Mouse (Mus musculus) erythroblast, embryonic 14.5 days (primary cell): ENCODE data around the gene Son. TPM values are rescaled to one million over a fixed set of nuclear protein-coding genes. Genes with fewer than 3 reads are reported as not detected.
"Not testable (repeated sequence)": the region's sequence is repeated elsewhere in the genome, so short reads cannot be mapped to it uniquely, and the experiment has no call there.

Experiments
- H3K27me3 ChIP-seq: 2 replicates; pipeline ENCODE4 v1.6.1; 2012; ENCODE audit warnings: inconsistent platforms; ENCODE audit not compliant: control insufficient read depth
- H3K36me3 ChIP-seq: 2 replicates; pipeline ENCODE4 v1.6.1; 2012; ENCODE audit warnings: mild to moderate bottlenecking, inconsistent platforms; ENCODE audit not compliant: control insufficient read depth
- H3K4me1 ChIP-seq: 2 replicates; pipeline ENCODE4 v1.6.1; 2012; ENCODE audit warnings: inconsistent platforms; ENCODE audit not compliant: control insufficient read depth
- H3K4me3 ChIP-seq: replicated peaks from 2 replicates; pipeline ENCODE3; 2012; ENCODE audit warnings: moderate library complexity, mild to moderate bottlenecking, inconsistent platforms
- H3K9me3 ChIP-seq: 2 replicates; pipeline ENCODE4 v1.6.1; 2012; ENCODE audit warnings: low read length, inconsistent platforms, mixed read lengths; ENCODE audit not compliant: control insufficient read depth
- GATA1 ChIP-seq: IDR thresholded peaks from 2 replicates; pipeline ENCODE4 v1.6.1; 2012; ENCODE audit warnings: low read length, inconsistent platforms, mixed read lengths
- TAL1 ChIP-seq: IDR thresholded peaks from 3 replicates; pipeline ENCODE4 v1.6.1; 2012; ENCODE audit warnings: low read length, inconsistent platforms, mixed read lengths
- polyA plus RNA-seq: library from polyadenylated mRNA; stranded (reverse); fragments of >175 nt; gene quantifications from 2 replicates; pipeline ENCODE4 v1.2.3, GENCODE M21; 2012

Son gene
- polyA plus RNA-seq, 1 experiment = 3.8 TPM

- no peak for TF ChIP-seq TAL1
- no peak for TF ChIP-seq GATA1
- Histone ChIP-seq H3K4me3 (no peak overlapping the region), H3K9me3 (no peaks in the 10 kb centered on the region), H3K4me1 (peaks cover 2% of the 10 kb centered on the region; the same call in 1 of the 2 replicates), H3K27me3 (no peaks in the 10 kb centered on the region), H3K36me3 (peaks cover 93% of the 10 kb centered on the region)
Observed at GRCm38 (mm10) chr16:91630584-91630983, 16.7 kb upstream of the Son start.

- no peak overlapping the region for H3K4me3 ChIP-seq
- no peaks in the 10 kb centered on the region for H3K27me3 ChIP-seq
- H3K36me3 ChIP-seq = peaks cover 95% of the 10 kb centered on the region
- TF ChIP-seq TAL1 = no peak
- TF ChIP-seq GATA1 = no peak
- H3K9me3 ChIP-seq = no peaks in the 10 kb centered on the region
- H3K4me1 ChIP-seq = peaks cover 6% of the 10 kb centered on the region; the same call in 1 of the 2 replicates
Observed at GRCm38 (mm10) chr16:91632439-91632838, 14.9 kb upstream of the Son start.

DNA sequence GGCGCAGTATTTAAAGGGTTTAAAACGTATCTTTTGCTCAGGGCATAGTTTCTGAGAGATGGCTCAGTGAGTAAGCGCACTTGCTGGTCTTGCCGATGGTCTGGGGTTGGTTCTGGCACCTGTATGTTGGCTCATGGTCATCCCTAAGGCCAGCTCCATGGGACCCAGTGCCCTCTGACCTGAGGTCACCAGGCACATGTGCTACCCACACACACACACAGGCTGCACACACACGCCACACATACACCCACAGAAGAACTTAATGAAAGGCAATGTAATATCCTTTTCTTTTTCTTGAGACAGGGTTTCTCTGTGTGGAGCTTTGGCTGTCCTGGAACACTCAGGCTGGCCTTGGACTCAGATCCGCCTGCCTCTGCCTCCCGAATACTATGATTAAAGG lies 14.4 kb upstream of the Son start:
- H3K9me3 ChIP-seq = no peaks in the 10 kb centered on the region
- no peaks in the 10 kb centered on the region for H3K27me3 ChIP-seq
- H3K4me3 ChIP-seq = no peak overlapping the region
- peaks cover 6% of the 10 kb centered on the region; the same call in 1 of the 2 replicates for H3K4me1 ChIP-seq
- H3K36me3 ChIP-seq = peaks cover 95% of the 10 kb centered on the region
- no peak for TF ChIP-seq TAL1
- TF ChIP-seq GATA1 = no peak

- TF ChIP-seq TAL1 (no peak), GATA1 (no peak)
- no peak overlapping the region for H3K4me3 ChIP-seq
- no peaks in the 10 kb centered on the region for H3K9me3 ChIP-seq
- no peaks in the 10 kb centered on the region for H3K27me3 ChIP-seq
- H3K36me3 ChIP-seq = peaks cover 95% of the 10 kb centered on the region
- H3K4me1 ChIP-seq = peaks cover 6% of the 10 kb centered on the region; the same call in 1 of the 2 replicates
Observed at GRCm38 (mm10) chr16:91633641-91634040, 13.7 kb upstream of the Son start.

GRCm38 (mm10) chr16:91639161-91639560 lies 8.1 kb upstream of the Son start:
- H3K27me3 ChIP-seq = no peaks in the 10 kb centered on the region
- H3K4me3 ChIP-seq = no peak overlapping the region
- H3K9me3 ChIP-seq = no peaks in the 10 kb centered on the region
- TF ChIP-seq TAL1 = no peak
- no peak for TF ChIP-seq GATA1
- H3K4me1 ChIP-seq = peaks cover 9% of the 10 kb centered on the region
- peaks cover 89% of the 10 kb centered on the region for H3K36me3 ChIP-seq

GRCm38 (mm10) chr16:91639636-91640035 lies 7.7 kb upstream of the Son start:
- H3K9me3 ChIP-seq = no peaks in the 10 kb centered on the region
- H3K4me3 ChIP-seq = no peak overlapping the region
- TF ChIP-seq GATA1 (no peak), TAL1 (no peak)
- H3K27me3 ChIP-seq = no peaks in the 10 kb centered on the region
- H3K36me3 ChIP-seq = peaks cover 88% of the 10 kb centered on the region
- peaks cover 13% of the 10 kb centered on the region for H3K4me1 ChIP-seq

GRCm38 (mm10) chr16:91640171-91640570 lies 7.1 kb upstream of the Son start:
- TF ChIP-seq TAL1 (no peak), GATA1 (no peak)
- Histone ChIP-seq H3K4me1 (peaks cover 16% of the 10 kb centered on the region), H3K9me3 (no peaks in the 10 kb centered on the region), H3K27me3 (no peaks in the 10 kb centered on the region), H3K36me3 (peaks cover 86% of the 10 kb centered on the region), H3K4me3 (no peak overlapping the region)

GRCm38 (mm10) chr16:91644901-91645300 lies 2.4 kb upstream of the Son start:
- no peaks in the 10 kb centered on the region for H3K27me3 ChIP-seq
- H3K4me3 ChIP-seq = peak overlapping the region; percentile 5
- H3K4me1 ChIP-seq = peaks cover 31% of the 10 kb centered on the region
- H3K9me3 ChIP-seq = no peaks in the 10 kb centered on the region
- no peak for TF ChIP-seq TAL1
- peaks cover 44% of the 10 kb centered on the region for H3K36me3 ChIP-seq

GRCm38 (mm10) chr16:91645420-91645819 lies 1.9 kb upstream of the Son start:
- Histone ChIP-seq H3K4me3 (peak overlapping the region; percentile 85), H3K36me3 (peaks cover 44% of the 10 kb centered on the region)

DNA sequence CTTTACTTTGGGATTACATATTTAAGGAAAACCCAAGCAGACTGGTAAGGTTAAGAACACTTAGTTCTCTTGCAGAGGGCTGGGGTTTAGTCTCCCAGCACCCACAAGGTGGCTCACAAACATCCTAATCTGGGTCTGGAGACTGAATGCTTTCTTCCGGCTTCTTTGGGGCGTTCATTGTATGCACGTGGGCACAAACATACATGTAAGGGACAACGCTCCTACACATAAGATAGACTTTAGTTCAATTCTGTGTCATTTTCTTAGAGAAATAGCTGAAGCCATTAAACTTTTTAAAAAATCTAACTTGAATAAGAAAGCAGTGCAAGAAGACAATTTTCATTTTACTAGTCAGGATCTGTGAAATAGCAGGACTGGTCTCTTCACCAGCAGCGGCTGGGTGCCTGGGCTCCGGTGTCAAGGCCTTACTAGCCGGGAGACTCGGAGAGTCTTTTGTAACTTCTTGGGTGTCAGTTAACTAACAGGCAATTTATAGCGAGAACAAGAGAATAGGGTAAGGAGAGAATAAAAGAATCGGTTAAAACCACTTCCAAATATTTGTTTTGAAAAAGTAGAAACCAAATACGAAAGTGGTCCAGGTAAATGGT lies 1.2 kb upstream of the Son start:
- Histone ChIP-seq H3K4me3 (peak overlapping the region; percentile 85), H3K27me3 (no peaks in the 10 kb centered on the region), H3K36me3 (peaks cover 47% of the 10 kb centered on the region), H3K4me1 (peaks cover 38% of the 10 kb centered on the region), H3K9me3 (no peaks in the 10 kb centered on the region)
- TF ChIP-seq GATA1 = no peak
- TF ChIP-seq TAL1 = no peak

More at GRCm38 (mm10) chr16:91645420-91645819, 1.9 kb upstream of the Son start:
- H3K27me3 ChIP-seq, H3K9me3 ChIP-seq: not testable (repeated sequence)
- peaks cover 34% of the 10 kb centered on the region for H3K4me1 ChIP-seq
